ENCODE assay signal across 12 mouse cellular contexts in genomic region chr5:111239223-111239622, GRCm38 (mm10).
DNase-seq lines count a peak whose midpoint lies in the region; ATAC-seq and TF ChIP-seq lines count a peak whose summit lies in the region.
"Had no signal": no experiment of that assay in that cellular context is flagged by ENCODE, and none has a peak within 500 bp of the region (broad histone marks: within the 10 kb centered on the region; RNA-seq: fewer than 3 reads in every experiment).

No protein-coding gene starts in this region.

- H3K9me3 ChIP-seq in liver, postnatal 0 days (ENCODE audit: low read length): no peaks in the 10 kb centered on the region
- H3K9me3 ChIP-seq: hindbrain, embryonic 15.5 days had no signal

- 37% methylated on average over 7 of the region's 7 CpGs for WGBS in liver, postnatal 0 days (ENCODE audit: insufficient replicate concordance)

- H3K4me2 ChIP-seq in liver, postnatal 0 days (ENCODE audit: low read depth, low read length): no peak overlapping the region
- H3K4me2 ChIP-seq: hindbrain, embryonic 15.5 days had no signal

- TF ChIP-seq CTCF in liver, postnatal 0 days (IDR thresholded peaks at IDR 0.05; ENCODE audit: low read depth): no peak

- TF ChIP-seq EP300 in liver, postnatal 0 days (IDR thresholded peaks at IDR 0.05; ENCODE audit: low read depth): no peak

- no peaks in the 10 kb centered on the region for H3K4me1 ChIP-seq in liver, postnatal 0 days (ENCODE audit: insufficient read depth)

- H3K36me3 ChIP-seq in liver, postnatal 0 days (replicated peaks; ENCODE audit: insufficient read depth, low read length): no peaks in the 10 kb centered on the region

- peak; percentile 88 for ATAC-seq in common myeloid progenitor, adult 5-6 weeks (replicated peaks; ENCODE audit: low read depth, poor library complexity, severe bottlenecking)
- peak; percentile 93 for ATAC-seq in liver, postnatal 0 days
- ATAC-seq: forebrain, embryonic 14.5 days had no signal

- no peak overlapping the region for H3K4me3 ChIP-seq in liver, postnatal 0 days (ENCODE audit: low read depth, low read length)
- H3K4me3 ChIP-seq: hindbrain, embryonic 15.5 days; myocyte had no signal

- no peak overlapping the region for H3K27ac ChIP-seq in liver, postnatal 0 days (ENCODE audit: low read depth)
- H3K27ac ChIP-seq: hindbrain, embryonic 15.5 days had no signal

- DNase-seq in heart, adult 11 months: peak; percentile 95
- no peak for DNase-seq in heart, postnatal 25 days (ENCODE audit: low spot score)
- peak; percentile 75 for DNase-seq in A20 (ENCODE audit: low read depth, low spot score)
- peak; percentile 81 for DNase-seq in liver, postnatal 0 days
- DNase-seq in cerebellum, adult 11-12 months: no peak
- DNase-seq in right cerebral cortex, postnatal 4 days: no peak
- no peak for DNase-seq in cerebellum, adult 9-10 months
- DNase-seq: cerebellum, adult 18-20 months had no signal

- no peak overlapping the region for H3K9ac ChIP-seq in liver, postnatal 0 days (replicated peaks)
- H3K9ac ChIP-seq: hindbrain, embryonic 15.5 days had no signal

- intact Hi-C loops in heart, postnatal 25 days (cut with DNase I): no loop called here

- no peaks in the 10 kb centered on the region for H3K27me3 ChIP-seq in liver, postnatal 0 days (ENCODE audit: insufficient read depth, low read length)
- H3K27me3 ChIP-seq: hindbrain, embryonic 15.5 days had no signal

Comparison
In these comparisons a context has a peak if more than half of its experiments do, and no peak if none do; other contexts are left out.
1. DNase-seq: peak in heart, adult 11 months (single experiment), A20 (single experiment) and liver, postnatal 0 days (single experiment); none in heart, postnatal 25 days (single experiment), cerebellum, adult 11-12 months (single experiment), right cerebral cortex, postnatal 4 days (single experiment) and cerebellum, adult 9-10 months (single experiment).